Mouse (Mus musculus): Measurements from ENCODE around the gene Mrtfa. TPM values are rescaled to one million over a fixed set of nuclear protein-coding genes. Genes with fewer than 3 reads are reported as not detected.
A peak's percentile ranks its signal among the peaks of the same experiment; 100 is the strongest.
"Not testable (repeated sequence)": the region's sequence is repeated elsewhere in the genome, so short reads cannot be mapped to it uniquely, and the experiment has no call there.

Gene Mrtfa
- total RNA-seq (2015; ENCODE audit: low replicate concordance) (12.7 and 19.2 TPM in 2 replicates), total RNA-seq (2017; ENCODE audit: low replicate concordance) (4.9 and 10.9 TPM in 2 replicates)

DNA sequence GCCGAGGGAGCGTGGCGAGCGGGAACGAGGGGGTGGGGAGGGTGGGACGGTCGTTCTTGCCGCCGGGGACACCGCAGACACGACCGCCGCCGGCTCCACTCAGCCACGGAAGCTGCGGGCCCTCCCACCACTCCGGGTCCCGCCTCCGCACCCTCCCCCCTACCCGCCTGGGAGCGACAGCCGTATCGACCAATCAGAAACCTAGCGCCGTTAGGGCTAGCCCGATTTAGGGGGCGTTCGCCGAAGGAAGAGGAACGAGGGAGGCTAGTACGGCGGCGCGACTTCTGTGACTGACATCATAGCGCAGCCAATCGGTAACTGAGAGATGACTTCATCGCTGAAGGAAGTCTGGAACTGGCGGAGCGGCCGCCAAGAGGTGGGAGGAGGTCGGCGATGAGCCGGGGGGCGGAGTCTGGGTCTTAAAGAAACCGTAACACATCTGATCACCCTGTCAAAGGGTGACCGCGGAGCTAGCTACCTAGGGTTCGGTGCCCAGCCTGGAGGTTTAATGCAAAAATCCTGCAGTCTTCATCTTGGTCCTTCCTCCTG is at the start of gene Mrtfa:
TSS of gene Mrtfa (minus strand) at position 128 of the 549 bp plus-strand sequence.
- peak; percentile 99 for ATAC-seq (replicated peaks; ENCODE audit: low FRiP score, poor library complexity, severe bottlenecking)

DNA sequence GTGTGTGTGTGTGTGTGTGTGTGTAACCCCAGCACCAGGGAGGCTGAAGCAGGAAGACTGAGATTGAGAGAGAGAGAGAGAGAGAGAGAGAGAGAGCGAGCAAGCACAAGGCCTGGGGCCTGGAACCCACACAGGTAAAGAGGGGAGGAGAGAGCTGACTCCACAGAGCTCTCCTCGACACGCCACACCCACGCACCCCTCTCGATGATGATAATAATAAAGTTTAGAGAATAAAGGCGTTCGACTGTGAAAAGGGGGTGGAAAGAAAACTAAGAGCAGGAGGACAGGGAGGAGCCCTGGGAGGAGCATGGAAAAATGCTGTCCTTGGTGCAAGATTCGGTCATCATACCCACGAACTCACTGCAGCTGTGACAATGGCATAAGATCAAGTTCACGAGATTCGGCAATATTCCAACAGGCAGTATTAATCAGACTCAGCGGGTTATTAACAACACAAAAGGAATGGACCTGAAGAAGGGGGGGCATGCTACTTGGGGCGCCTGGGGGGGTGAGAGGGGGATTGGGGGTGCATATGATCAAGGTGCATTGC is 49.3 kb upstream of the Mrtfa start:
- ATAC-seq (replicated peaks; ENCODE audit: low FRiP score, poor library complexity, severe bottlenecking), result no peak

DNA sequence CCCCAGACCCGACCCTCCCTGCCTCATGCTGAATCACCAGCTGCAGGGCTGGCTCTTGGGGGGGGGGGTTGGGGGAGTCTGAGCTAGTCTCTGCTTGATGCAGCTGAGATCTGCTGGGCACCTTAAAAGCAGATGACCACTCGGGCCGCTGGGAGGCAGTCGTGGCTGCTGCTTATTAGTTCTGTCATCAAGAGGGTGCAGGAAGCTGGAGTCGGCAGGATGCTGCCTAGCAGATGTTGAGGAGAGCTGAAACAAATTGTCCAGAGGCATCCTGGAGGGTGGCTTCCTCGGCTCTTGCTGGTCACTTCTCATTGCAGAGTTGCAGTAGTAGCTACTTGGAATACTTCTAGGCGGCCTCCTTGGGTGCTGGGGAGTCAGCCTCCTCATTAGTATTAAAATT is 48.7 kb upstream of the Mrtfa start:
- ATAC-seq (replicated peaks; ENCODE audit: low FRiP score, poor library complexity, severe bottlenecking), result no peak

DNA sequence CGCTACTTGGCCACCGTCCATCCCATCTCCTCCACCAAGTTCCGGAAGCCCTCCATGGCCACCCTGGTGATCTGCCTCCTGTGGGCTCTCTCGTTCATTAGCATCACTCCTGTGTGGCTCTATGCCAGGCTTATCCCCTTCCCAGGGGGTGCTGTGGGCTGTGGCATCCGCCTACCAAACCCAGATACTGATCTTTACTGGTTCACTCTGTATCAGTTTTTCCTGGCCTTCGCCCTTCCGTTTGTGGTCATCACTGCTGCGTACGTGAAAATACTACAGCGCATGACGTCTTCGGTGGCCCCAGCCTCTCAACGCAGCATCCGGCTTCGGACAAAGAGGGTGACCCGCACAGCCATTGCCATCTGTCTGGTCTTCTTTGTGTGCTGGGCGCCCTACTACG is 46.9 kb upstream of the Mrtfa start:
- ATAC-seq (replicated peaks; ENCODE audit: low FRiP score, poor library complexity, severe bottlenecking), result no peak

DNA sequence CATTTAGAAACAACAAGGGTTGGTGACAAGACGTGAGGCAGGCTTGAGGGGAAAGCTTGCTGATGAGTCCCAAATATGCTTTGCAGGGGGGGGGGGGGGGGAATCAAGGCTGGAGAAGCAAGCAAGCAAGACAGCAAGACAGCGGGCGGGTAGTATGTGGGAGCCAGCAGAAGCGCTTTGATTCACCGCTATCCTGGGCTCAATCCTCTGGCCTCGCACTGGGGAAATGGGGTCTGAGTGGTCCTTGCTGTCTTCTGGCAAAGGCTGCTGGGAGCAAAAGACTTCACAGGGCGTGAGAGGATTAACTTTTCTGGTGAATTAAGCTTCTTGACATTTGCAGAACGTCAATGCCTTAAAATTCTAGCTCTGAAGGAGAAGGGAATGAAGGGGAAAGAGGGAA is 45.5 kb upstream of the Mrtfa start:
- no peak for ATAC-seq (replicated peaks; ENCODE audit: low FRiP score, poor library complexity, severe bottlenecking)

DNA sequence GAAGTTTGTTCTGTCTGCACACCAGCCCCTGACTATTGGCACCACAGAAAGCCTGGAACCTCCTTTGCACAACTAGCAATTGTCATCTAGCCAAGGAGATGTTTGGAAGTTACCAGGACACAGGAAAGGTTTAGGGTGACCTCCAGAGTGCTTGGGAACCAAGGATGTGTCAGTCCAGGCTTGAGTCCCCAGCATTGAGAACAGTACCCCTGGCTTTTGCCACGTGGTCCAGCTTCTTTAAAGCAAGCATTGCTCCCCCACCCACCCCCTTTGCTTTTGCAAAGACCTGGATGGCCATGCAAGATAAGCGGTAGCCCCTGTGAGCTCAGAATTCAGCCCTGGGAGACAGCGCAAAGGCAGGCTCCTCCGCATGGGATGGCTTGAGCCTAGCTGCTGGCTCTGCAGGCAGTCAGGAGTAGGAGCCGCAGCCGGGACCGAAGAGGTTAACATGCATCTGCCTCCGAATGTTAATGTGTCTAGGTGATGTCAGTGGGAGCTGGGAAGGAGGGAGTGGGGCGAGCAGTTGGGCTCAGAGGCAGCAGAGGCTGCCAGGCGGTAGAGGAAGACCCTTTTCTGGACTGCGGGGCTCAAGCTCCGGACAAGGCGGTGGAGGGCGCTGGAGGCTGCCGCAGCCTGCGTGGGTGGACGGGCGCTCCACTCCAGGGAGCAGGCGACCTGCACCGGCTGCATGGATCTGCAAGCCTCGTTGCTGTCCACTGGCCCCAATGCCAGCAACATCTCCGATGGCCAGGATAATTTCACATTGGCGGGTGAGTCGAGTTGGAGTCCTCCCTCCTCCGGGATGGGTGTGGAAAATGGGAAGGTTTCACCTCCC is 44.7 kb upstream of the Mrtfa start, which contains the start of gene Mchr1:
TSS of gene Mchr1 (plus strand) at position 414 of the 835 bp plus-strand sequence.
- no peak for ATAC-seq (replicated peaks; ENCODE audit: low FRiP score, poor library complexity, severe bottlenecking)

DNA sequence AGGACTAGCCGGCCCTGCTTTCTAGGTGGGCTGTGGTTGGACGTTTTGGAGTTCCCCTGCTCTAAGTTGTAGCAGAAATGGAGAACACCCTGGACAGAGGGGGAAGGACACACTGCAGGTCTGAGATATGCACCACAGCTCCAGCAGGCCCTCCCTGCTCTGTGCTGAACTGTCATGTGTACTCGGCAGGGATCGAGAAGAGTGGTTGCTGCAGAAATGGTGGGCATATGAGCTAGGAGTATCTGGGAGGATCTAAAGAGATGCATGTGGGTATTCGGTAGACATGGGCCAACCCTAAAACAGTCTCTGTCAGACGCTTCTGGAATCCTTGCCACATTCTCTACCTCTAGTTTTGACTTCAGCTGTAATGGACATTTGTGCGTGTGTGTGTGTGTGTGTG is 40.8 kb upstream of the Mrtfa start:
- ATAC-seq (replicated peaks; ENCODE audit: low FRiP score, poor library complexity, severe bottlenecking), result no peak

DNA sequence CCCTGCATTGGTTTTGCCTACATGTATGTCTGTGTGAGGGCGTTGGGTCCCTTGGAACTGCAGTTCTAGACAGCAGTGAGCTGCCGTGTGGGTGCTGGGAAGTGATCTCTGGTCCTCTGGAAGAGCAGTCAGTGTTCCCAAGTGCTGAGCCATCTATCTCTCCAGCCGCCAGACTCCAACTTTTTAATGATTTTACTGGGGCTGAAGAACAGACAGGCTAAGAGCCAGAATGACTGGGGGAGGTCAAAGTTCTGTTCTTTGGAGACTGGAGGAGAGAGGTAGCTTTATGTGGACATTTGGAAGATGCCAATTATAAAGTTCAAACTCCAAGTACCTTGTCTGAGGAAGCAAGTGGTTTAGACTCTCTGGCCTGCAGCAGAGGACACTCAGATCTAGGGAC is 39.2 kb upstream of the Mrtfa start:
- ATAC-seq (replicated peaks; ENCODE audit: low FRiP score, poor library complexity, severe bottlenecking), result no peak

DNA sequence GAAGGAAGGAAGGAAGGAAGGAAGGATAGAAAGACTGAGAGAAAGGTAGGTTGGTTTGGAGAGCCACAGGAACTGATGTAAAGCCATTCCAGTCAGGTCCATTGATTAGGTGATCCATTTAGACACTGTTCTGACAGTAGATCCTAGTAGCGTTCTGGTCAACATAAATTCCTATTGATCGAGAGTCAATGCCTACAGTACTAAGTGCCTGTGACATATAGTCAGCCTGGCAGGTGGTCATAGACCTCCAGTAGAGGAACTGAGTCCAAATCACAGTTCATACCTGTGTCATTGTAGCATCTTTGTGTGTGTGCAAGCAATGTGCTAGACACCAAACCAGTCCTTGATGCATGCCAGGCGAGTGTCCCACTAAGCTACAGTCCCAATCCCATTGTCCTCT is 37.7 kb upstream of the Mrtfa start:
- no peak for ATAC-seq (replicated peaks; ENCODE audit: low FRiP score, poor library complexity, severe bottlenecking)

DNA sequence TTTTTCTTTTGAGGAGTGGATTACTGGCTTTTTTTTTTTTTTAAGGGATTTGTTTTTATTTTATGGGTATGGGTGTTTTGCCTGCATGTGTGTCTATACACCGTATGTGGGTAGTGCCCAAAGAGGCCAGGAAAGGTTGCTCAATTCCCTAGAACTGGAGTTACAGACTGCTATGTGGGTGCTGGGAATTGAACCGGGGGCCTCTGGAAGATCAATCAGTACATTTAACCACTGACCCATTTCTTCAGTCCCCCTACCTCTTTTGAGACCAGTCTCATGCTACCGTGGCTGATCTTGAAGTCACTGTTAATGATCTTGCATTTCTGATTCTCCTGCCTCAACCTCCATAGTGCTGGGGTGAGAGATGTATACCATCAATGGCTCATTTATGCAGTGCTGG is 36.7 kb upstream of the Mrtfa start:
- ATAC-seq (replicated peaks; ENCODE audit: low FRiP score, poor library complexity, severe bottlenecking), result no peak

DNA sequence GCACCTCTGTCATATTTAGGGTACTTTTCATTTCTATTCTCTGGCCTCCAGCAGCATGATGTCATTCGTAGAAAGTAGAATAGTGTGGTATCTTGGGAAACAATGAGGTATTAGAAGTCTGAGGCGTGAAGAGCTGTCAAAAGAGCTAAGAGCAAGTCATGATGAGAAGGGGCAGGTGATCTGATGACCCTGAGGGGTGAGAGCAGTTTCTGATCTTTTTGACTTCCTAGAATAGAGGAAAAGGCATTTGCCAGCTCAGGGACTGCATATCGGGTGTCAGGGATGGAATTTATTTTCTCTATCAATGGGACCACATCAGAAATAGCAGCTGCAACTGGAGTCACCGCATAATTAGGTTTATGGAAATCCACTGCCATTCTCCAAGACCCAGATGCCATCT is 36.2 kb upstream of the Mrtfa start:
- ATAC-seq (replicated peaks; ENCODE audit: low FRiP score, poor library complexity, severe bottlenecking), result no peak

DNA sequence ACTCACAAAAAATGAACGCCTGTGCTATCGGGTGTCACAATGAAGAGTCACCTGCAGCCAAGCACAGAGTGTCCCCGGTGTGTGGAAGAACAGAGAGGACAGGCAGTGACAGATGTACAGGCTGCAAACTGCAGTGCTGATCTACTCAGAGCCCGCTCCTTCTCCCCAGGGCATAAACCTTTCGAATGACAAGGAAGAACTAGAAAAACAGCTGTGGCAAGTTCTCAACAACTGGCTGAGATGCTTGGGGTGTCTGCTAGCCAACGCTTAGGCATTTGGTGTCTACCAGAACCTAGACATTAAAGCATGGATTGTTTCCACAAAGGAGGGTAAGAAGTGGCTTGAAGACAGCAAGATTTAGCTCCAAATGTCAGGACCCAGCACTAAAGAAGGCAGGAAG is 35.2 kb upstream of the Mrtfa start:
- ATAC-seq (replicated peaks; ENCODE audit: low FRiP score, poor library complexity, severe bottlenecking), result no peak

DNA sequence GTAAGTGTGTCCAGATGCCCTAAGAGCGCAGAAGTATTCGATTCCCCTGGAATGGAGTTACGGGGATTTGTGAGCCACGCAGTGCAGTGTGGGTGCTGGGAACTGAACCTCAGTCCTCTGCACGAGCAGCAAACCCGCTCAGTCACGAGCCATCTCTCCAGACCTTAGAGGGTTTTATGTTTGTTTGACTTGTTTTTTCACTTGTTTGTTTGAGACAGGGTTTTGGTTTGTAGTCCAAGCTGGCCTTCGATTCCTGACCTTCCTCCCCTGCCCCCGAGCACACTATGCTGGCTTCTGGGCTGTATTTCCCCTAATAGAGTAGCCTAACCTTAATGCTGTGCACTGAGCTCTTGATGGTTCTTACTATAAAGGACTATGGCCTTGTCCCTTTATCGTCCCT is 34.5 kb upstream of the Mrtfa start:
- ATAC-seq (replicated peaks; ENCODE audit: low FRiP score, poor library complexity, severe bottlenecking), result no peak

DNA sequence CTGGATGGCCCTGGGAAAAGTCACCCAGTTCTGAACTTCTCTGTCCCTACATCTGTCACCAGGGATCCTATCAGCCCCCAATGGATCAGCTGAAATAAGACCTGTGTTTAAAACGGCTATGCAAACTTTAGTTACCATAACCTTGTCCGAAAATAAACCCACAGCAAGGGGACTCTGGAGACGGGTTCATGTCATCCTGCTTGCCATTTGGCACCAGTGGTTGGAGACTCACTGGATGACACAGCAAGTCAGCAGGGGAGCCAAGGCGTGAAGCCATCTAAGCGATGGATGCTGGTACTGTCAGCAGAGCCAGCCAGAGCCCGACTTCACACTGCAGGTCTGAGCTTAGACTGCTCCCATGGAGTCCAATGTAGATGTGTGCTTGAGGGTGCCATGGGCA is 30.9 kb upstream of the Mrtfa start:
- no peak for ATAC-seq (replicated peaks; ENCODE audit: low FRiP score, poor library complexity, severe bottlenecking)

DNA sequence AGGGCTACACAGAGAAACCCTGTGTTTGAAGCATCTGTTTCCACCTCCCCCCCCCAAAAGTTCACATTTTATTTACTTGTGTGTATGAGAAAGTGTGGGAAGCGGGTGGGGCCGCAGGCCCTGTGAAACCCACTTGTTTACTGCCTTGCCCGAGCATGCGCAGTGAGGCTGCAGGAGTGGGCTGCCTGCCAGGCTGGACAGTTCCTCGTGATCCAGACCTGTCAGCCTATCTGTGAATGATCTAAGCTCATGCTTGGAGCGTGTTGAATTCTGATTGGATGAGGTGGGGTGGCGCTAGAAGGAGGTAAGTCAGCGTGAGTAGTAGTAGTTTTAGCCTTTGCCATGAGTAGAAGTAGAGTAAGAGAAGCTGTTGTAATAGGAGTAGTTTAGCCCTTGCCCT is 29.5 kb upstream of the Mrtfa start:
- ATAC-seq (replicated peaks; ENCODE audit: low FRiP score, poor library complexity, severe bottlenecking), result not testable (repeated sequence)

DNA sequence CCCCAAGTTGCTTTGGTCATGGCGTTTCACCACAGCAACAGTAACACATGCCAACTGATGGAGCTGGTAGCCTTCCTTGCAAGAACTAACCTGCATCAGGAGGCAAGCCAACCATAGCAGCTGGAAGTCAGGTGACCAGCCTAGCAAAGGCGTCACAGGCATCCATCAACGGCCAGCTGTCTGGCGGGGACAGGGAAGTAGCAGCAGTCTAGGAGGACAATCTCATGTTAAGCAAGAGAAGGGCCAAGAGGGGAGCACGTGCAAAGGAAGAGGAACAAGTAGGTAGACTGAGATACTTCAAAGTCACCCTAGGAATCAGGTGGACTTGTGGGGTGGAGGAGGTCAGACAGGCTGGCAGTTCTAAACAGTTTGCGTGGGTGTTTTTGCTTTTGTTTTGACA is 28.5 kb upstream of the Mrtfa start:
- ATAC-seq (replicated peaks; ENCODE audit: low FRiP score, poor library complexity, severe bottlenecking), result no peak

DNA sequence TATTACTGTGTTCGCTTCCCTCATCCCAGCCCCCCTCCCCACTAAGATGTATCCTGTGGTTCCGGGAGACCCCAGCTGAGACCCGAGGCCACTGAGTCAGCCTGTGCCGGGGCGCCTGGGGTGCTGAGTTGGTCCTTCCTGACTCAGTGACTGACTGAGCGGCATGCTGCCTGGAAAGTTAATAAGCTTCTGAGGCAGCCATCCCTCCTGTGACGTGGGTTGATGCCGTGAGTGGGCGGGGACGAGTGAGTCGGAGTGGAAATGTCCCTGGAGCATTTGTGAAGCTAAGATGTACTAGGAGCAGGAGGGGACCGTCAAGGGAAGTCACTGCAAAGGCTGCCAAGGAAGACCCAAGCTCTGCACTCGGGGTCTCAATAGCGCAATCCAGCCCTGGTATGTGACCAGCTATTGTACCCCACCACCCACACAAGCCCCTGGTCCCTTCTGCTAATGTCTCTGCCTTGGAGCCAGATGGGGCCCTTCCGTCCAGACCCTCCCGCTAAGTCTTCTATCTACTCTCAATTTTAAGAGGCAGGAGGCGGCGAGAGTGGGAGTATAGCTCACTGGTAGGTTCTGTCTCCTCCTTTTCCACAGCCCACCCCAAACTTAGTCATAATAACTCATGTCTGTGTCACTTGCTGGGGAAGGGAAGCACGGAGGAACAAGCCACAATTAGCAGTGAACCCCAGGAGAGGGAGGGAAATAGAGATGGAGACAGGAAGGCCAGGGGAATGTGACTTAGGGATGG is 26.5 kb upstream of the Mrtfa start:
- ATAC-seq (replicated peaks; ENCODE audit: low FRiP score, poor library complexity, severe bottlenecking), result no peak

DNA sequence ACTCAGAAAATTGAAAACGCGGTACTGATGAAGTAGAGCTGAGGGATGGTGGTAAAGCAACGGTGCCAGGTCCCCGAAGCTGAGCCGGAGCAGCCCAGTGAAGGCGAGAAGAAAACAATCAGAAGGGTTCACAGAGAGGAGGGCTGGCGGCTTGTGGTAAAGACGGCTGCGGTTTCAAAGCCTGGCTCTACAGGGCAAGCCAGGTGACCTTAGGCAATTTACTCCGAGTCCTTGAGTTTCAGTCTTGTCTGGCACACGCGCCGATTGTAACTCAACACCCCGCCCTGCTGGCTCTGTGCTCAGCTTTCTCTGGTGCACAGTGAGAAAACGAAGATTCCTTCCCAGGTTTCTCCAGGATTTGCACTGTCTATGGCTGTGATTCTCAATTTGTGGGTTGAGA is 22.4 kb upstream of the Mrtfa start:
- ATAC-seq (replicated peaks; ENCODE audit: low FRiP score, poor library complexity, severe bottlenecking), result no peak

DNA sequence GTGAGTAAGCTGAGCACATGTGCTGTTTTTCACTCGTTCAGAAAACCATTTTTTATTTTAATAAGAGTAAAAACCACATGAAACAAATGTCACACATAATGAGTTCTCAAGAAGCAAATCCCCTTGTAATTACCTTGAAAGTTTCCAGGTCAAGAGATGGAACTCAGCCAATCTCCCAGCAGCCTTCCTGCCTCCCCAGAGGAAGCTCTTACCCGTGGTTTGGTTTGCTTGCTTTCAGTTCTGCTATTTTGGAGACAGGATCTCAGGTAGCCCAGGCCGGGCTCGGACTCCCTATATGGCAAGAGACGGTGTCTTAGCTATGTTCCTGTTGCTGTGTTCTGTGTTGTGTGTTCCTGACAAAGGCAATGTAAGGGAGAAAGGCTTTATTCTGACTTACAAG is 19.9 kb upstream of the Mrtfa start:
- no peak for ATAC-seq (replicated peaks; ENCODE audit: low FRiP score, poor library complexity, severe bottlenecking)

DNA sequence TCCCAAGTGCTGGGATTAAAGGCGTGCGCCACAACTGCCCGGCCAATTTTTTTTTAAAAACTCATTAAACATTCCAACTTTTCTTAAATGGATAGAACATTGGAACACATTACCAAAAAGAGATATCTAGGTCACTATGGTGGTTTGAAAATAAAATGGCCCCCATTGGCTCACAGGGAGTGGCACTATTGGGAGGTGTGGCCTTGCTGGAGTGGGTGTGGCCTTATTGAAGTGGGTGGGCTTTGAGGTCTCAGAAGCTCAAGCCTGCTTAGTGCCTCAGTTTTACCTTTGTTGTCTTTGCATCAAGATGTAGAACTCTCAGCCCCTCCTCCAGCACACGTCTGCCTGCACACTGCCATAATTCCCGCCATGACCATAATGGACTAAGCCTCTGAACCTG is 11.9 kb upstream of the Mrtfa start:
- ATAC-seq (replicated peaks; ENCODE audit: low FRiP score, poor library complexity, severe bottlenecking), result no peak
